Mouse (Mus musculus): ENCODE measurements at regions not wholly inside any gene's neighbourhood (a gene's known extent, or its start where the extent isn't known, plus 50 kb on each side); places are given as distances from the start of the nearest gene placed in this dataset.

DNA sequence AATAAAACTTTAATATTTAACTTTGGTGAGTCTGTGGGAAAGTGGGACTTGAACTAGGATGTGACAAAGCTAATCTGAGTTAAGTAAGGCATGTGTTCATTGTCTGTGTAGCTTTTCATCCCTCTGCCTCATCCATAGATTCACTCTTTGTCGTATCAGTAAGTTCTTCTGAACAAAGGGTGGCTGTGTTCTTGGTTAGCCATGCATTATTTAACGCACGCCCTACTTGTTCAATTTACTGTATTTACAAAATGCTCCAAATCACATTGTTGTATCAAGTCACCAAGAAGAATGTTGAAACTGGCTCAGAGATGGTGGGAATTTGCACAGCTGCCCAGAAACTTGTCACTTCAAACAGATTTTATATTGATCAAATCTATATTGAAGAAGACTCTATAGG lies 132.2 kb upstream of the Meis1 start:
- TF ChIP-seq CTCF (IDR thresholded peaks at IDR 0.05; ENCODE audit: borderline replicate concordance, insufficient read depth, low read depth, low read length) (no peak), POLR2A (IDR thresholded peaks at IDR 0.05; ENCODE audit: borderline replicate concordance, insufficient read depth, low read length) (no peak)

Data from cerebellum, adult 2 months (tissue).